Mouse (Mus musculus) cerebellum, adult 8-10 months (tissue): ENCODE results near the gene Kcnj11.

ENCODE experiments used
- DNase-seq: peaks from one replicate; pipeline ENCODE4 v3.0.0; 2022

The Kcnj11 gene

GRCm38 (mm10) chr7:46100563-46100962, at the start of gene Kcnj11:
Gene Kcnj11, minus strand, starts transcription at chr7:46100764.
- peak; percentile 90 for DNase-seq

- no peak for DNase-seq
Observed at GRCm38 (mm10) chr7:46147417-46147816, 46.9 kb upstream of the Kcnj11 start.

GRCm38 (mm10) chr7:46146675-46147308, 46.2 kb upstream of the Kcnj11 start:
- no peak for DNase-seq

GRCm38 (mm10) chr7:46144061-46144460, 43.5 kb upstream of the Kcnj11 start:
- DNase-seq = no peak

- DNase-seq = no peak
Observed at GRCm38 (mm10) chr7:46138329-46138930, 37.9 kb upstream of the Kcnj11 start.

- DNase-seq = no peak
Observed at GRCm38 (mm10) chr7:46133858-46134257, 33.3 kb upstream of the Kcnj11 start.

GRCm38 (mm10) chr7:46132229-46132628, 31.7 kb upstream of the Kcnj11 start:
- DNase-seq = no peak

GRCm38 (mm10) chr7:46131806-46132205, 31.2 kb upstream of the Kcnj11 start:
- peak; percentile 76 for DNase-seq

- DNase-seq = peak; percentile 62
Observed at GRCm38 (mm10) chr7:46131266-46131665, 30.7 kb upstream of the Kcnj11 start.

GRCm38 (mm10) chr7:46130723-46131122, 30.2 kb upstream of the Kcnj11 start:
- no peak for DNase-seq

- DNase-seq = no peak
Observed at GRCm38 (mm10) chr7:46129463-46130179, 29.1 kb upstream of the Kcnj11 start.

GRCm38 (mm10) chr7:46128196-46128595, 27.6 kb upstream of the Kcnj11 start:
- no peak for DNase-seq

- DNase-seq = no peak
Observed at GRCm38 (mm10) chr7:46125340-46125739, 24.8 kb upstream of the Kcnj11 start.

GRCm38 (mm10) chr7:46124460-46124859, 23.9 kb upstream of the Kcnj11 start:
- DNase-seq = no peak

GRCm38 (mm10) chr7:46122964-46123363, 22.4 kb upstream of the Kcnj11 start:
- DNase-seq = no peak

GRCm38 (mm10) chr7:46117035-46117434, 16.5 kb upstream of the Kcnj11 start:
- no peak for DNase-seq

- DNase-seq = no peak
Observed at GRCm38 (mm10) chr7:46116118-46116581, 15.6 kb upstream of the Kcnj11 start.

- DNase-seq = no peak
Observed at GRCm38 (mm10) chr7:46113435-46113834, 12.9 kb upstream of the Kcnj11 start.

- no peak for DNase-seq
Observed at GRCm38 (mm10) chr7:46111938-46112337, 11.4 kb upstream of the Kcnj11 start.

GRCm38 (mm10) chr7:46111212-46111817, 10.8 kb upstream of the Kcnj11 start:
- no peak for DNase-seq

- no peak for DNase-seq
Observed at GRCm38 (mm10) chr7:46110079-46110478, 9.5 kb upstream of the Kcnj11 start.

- no peak for DNase-seq
Observed at GRCm38 (mm10) chr7:46105484-46105883, 4.9 kb upstream of the Kcnj11 start.

GRCm38 (mm10) chr7:46104256-46104915, 3.8 kb upstream of the Kcnj11 start:
- peak; percentile 67 for DNase-seq
